ENCODE assay signal across 8 mouse cellular contexts in genomic region chr6:115803541-115804382, GRCm38 (mm10). TPM values are rescaled to one million over a fixed set of nuclear protein-coding genes. Genes with fewer than 3 reads are reported as not detected.
DNase-seq lines count a peak whose midpoint lies in the region; ATAC-seq and TF ChIP-seq lines count a peak whose summit lies in the region.

No protein-coding gene starts in this region.

- H3K36me3 ChIP-seq in midbrain, embryonic 10.5 days = peaks cover 91% of the 10 kb centered on the region
- H3K36me3 ChIP-seq in midbrain, embryonic 15.5 days (replicated peaks) = peaks cover 30% of the 10 kb centered on the region
- peaks cover 34% of the 10 kb centered on the region for H3K36me3 ChIP-seq in small intestine, adult 2 months (ENCODE audit: control insufficient read depth, insufficient read depth, low read length)

- H3K9me3 ChIP-seq in midbrain, embryonic 10.5 days (replicated peaks) = no peaks in the 10 kb centered on the region
- no peaks in the 10 kb centered on the region for H3K9me3 ChIP-seq in midbrain, embryonic 15.5 days

- no peak overlapping the region for H3K4me3 ChIP-seq in midbrain, embryonic 10.5 days
- H3K4me3 ChIP-seq in midbrain, embryonic 15.5 days = no peak overlapping the region
- H3K4me3 ChIP-seq in left cerebral cortex, adult 2 months = no peak overlapping the region
- H3K4me3 ChIP-seq in small intestine, adult 2 months (ENCODE audit: low read depth, low read length) = no peak overlapping the region

- 52% methylated on average over 16 of the region's 16 CpGs for WGBS in midbrain, embryonic 10.5 days
- 48% methylated on average over 16 of the region's 16 CpGs for WGBS in midbrain, embryonic 15.5 days
- 41% methylated on average over 16 of the region's 16 CpGs for WGBS in small intestine, adult 2 months

- H3K27me3 ChIP-seq in midbrain, embryonic 10.5 days (ENCODE audit: low read depth, poor library complexity, severe bottlenecking) = no peaks in the 10 kb centered on the region
- H3K27me3 ChIP-seq in midbrain, embryonic 15.5 days (replicated peaks) = no peaks in the 10 kb centered on the region
- no peaks in the 10 kb centered on the region for H3K27me3 ChIP-seq in small intestine, adult 2 months (ENCODE audit: control insufficient read depth, insufficient read depth, low read length)

- no peak for TF ChIP-seq POLR2A in small intestine, adult 2 months (IDR thresholded peaks at IDR 0.05; ENCODE audit: low read depth, low read length)

- peak; percentile 77 for TF ChIP-seq CTCF in left cerebral cortex, adult 2 months (IDR thresholded peaks at IDR 0.05)
- peak; percentile 45; the same call in 1 of the 2 replicates for TF ChIP-seq CTCF in small intestine, adult 2 months (IDR thresholded peaks at IDR 0.05; ENCODE audit: extremely low read depth, insufficient read length, insufficient replicate concordance, low read depth, low read length)

- H3K27ac ChIP-seq in midbrain, embryonic 10.5 days (replicated peaks) = no peak overlapping the region
- H3K27ac ChIP-seq in midbrain, embryonic 15.5 days = no peak overlapping the region
- no peak overlapping the region for H3K27ac ChIP-seq in left cerebral cortex, adult 2 months
- H3K27ac ChIP-seq in small intestine, adult 2 months (ENCODE audit: insufficient read depth, low read depth, low read length) = no peak overlapping the region

- H3K4me1 ChIP-seq in midbrain, embryonic 10.5 days = peaks cover 19% of the 10 kb centered on the region
- H3K4me1 ChIP-seq in midbrain, embryonic 15.5 days = peaks cover 22% of the 10 kb centered on the region
- peaks cover 9% of the 10 kb centered on the region; the same call in 1 of the 2 replicates for H3K4me1 ChIP-seq in small intestine, adult 2 months (ENCODE audit: control insufficient read depth, insufficient read depth, insufficient read length, low read length)

- DNase-seq in midbrain, embryonic 10.5 days (ENCODE audit: low spot score) = peak; percentile 69
- peak; percentile 73 to 80 for DNase-seq in cerebellum, postnatal 36 days
- peak; percentile 31 to 55 for DNase-seq in gastrocnemius, adult 8-10 months (ENCODE audit: low spot score in 2 of 2)
- peak; percentile 74 for DNase-seq in induced T-regulatory cell, adult 2 months (ENCODE audit: low read depth)
- peak; percentile 60 to 69 for DNase-seq in left cerebral cortex, adult 2 months (ENCODE audit: extremely low spot score in 1 of 2, low spot score in 2 of 2)

- no peak overlapping the region for H3K9ac ChIP-seq in midbrain, embryonic 15.5 days

- H3K4me2 ChIP-seq in midbrain, embryonic 15.5 days = no peak overlapping the region

- intact Hi-C loops in left cerebral cortex, adult 2 months (cut with DNase I) = loop anchor here (5.0 kb wide), 2 partner anchors 76 to 126 kb away; partner anchors contain the start of gene Raf1

- no peak for ATAC-seq in midbrain, embryonic 15.5 days (replicated peaks)
- peak; percentile 80 for ATAC-seq in megakaryocyte progenitor cell, adult 5-6 weeks (replicated peaks; ENCODE audit: poor library complexity)

RNA-seq across cellular contexts. Expression of gene Rpl32, which starts 4.8 kb away (rescaled TPM):
- 1,558 and 1,869 TPM in 2 replicates for polyA plus RNA-seq in midbrain, embryonic 10.5 days (2016; fragmentation: Nextera tagmentation; extraction: Ambion mirVana)
- polyA plus RNA-seq in midbrain, embryonic 15.5 days (2015; fragmentation: Nextera tagmentation; extraction: Ambion mirVana) = 881 and 890 TPM in 2 replicates
- 100 to 1,000 TPM; 581 to 694 (median 621) TPM for total RNA-seq in gastrocnemius, adult 8-10 months (2022)
- 100 to 1,000 TPM; 429 to 479 TPM for total RNA-seq in left cerebral cortex, adult 2 months (2021)
- 4,905 and 5,125 TPM in 2 replicates for total RNA-seq in megakaryocyte progenitor cell, adult 5-6 weeks (2015)
- 5,456 and 6,333 TPM in 2 replicates for total RNA-seq in megakaryocyte progenitor cell, adult 5-6 weeks (2017)
- 364 and 436 TPM in 2 replicates for polyA plus RNA-seq in small intestine, adult 2 months (2012; rRNA removed)

RNA-seq across cellular contexts. Expression of gene Cand2, which starts 29.4 kb away (rescaled TPM):
- 56.3 and 57.3 TPM in 2 replicates for polyA plus RNA-seq in midbrain, embryonic 10.5 days (2016; fragmentation: Nextera tagmentation; extraction: Ambion mirVana)
- polyA plus RNA-seq in midbrain, embryonic 15.5 days (2015; fragmentation: Nextera tagmentation; extraction: Ambion mirVana) = 11.4 and 12.2 TPM in 2 replicates
- 10 to 100 TPM; 63.6 to 80.2 (median 77.4) TPM for total RNA-seq in gastrocnemius, adult 8-10 months (2022)
- total RNA-seq in left cerebral cortex, adult 2 months (2021) = 1 to 10 TPM; 1.8 to 1.9 TPM
- 2.5 and 2.8 TPM in 2 replicates for total RNA-seq in megakaryocyte progenitor cell, adult 5-6 weeks (2015)
- 1.5 and 1.7 TPM in 2 replicates for total RNA-seq in megakaryocyte progenitor cell, adult 5-6 weeks (2017)
- polyA plus RNA-seq in small intestine, adult 2 months (2012; rRNA removed) = 2.1 and 3.4 TPM in 2 replicates

RNA-seq across cellular contexts. Expression of gene Efcab12, which starts 34.5 kb away (rescaled TPM):
- polyA plus RNA-seq in midbrain, embryonic 10.5 days (2016; fragmentation: Nextera tagmentation; extraction: Ambion mirVana) = 1.7 and 2.2 TPM in 2 replicates
- 2.7 and 2.8 TPM in 2 replicates for polyA plus RNA-seq in midbrain, embryonic 15.5 days (2015; fragmentation: Nextera tagmentation; extraction: Ambion mirVana)
- total RNA-seq in gastrocnemius, adult 8-10 months (2022) = under 1 TPM in 3 of 4 experiments, not detected in 1; 0.12 to 0.29 (median 0.15) TPM
- total RNA-seq in left cerebral cortex, adult 2 months (2021) = 1 to 10 TPM; 5.4 to 6.1 TPM
- total RNA-seq in megakaryocyte progenitor cell, adult 5-6 weeks (2015) = 0.20 TPM in 2 replicates
- total RNA-seq in megakaryocyte progenitor cell, adult 5-6 weeks (2017) = 0.42 TPM in 1 of 2 replicates, not detected in the other
- polyA plus RNA-seq in small intestine, adult 2 months (2012; rRNA removed) = 0.04 TPM in 2 replicates

RNA-seq across cellular contexts. Expression of gene Tmem40, which starts 41.6 kb away (rescaled TPM):
- 1.6 and 1.9 TPM in 2 replicates for polyA plus RNA-seq in midbrain, embryonic 10.5 days (2016; fragmentation: Nextera tagmentation; extraction: Ambion mirVana)
- 0.74 and 1.2 TPM in 2 replicates for polyA plus RNA-seq in midbrain, embryonic 15.5 days (2015; fragmentation: Nextera tagmentation; extraction: Ambion mirVana)
- total RNA-seq in gastrocnemius, adult 8-10 months (2022) = under 1 TPM in 3 of 4 experiments, not detected in 1; 0.36 to 0.58 (median 0.41) TPM
- total RNA-seq in left cerebral cortex, adult 2 months (2021) = 1 to 10 TPM; 1.2 TPM
- total RNA-seq in megakaryocyte progenitor cell, adult 5-6 weeks (2015) = 12.2 and 12.7 TPM in 2 replicates
- total RNA-seq in megakaryocyte progenitor cell, adult 5-6 weeks (2017) = 19.0 and 21.5 TPM in 2 replicates
- 0.17 TPM in 1 of 2 replicates, not detected in the other for polyA plus RNA-seq in small intestine, adult 2 months (2012; rRNA removed)

RNA-seq across cellular contexts. Expression of gene Mbd4, which starts 49.4 kb away (rescaled TPM):
- polyA plus RNA-seq in midbrain, embryonic 10.5 days (2016; fragmentation: Nextera tagmentation; extraction: Ambion mirVana) = 29.6 and 32.3 TPM in 2 replicates
- 9.4 and 11.7 TPM in 2 replicates for polyA plus RNA-seq in midbrain, embryonic 15.5 days (2015; fragmentation: Nextera tagmentation; extraction: Ambion mirVana)
- 1 to 10 TPM in 2 of 4 experiments, under 1 TPM in 2; 0.80 to 1.2 (median 1.0) TPM for total RNA-seq in gastrocnemius, adult 8-10 months (2022)
- 1 to 10 TPM; 8.5 TPM for total RNA-seq in left cerebral cortex, adult 2 months (2021)
- 10.4 and 12.3 TPM in 2 replicates for total RNA-seq in megakaryocyte progenitor cell, adult 5-6 weeks (2015)
- total RNA-seq in megakaryocyte progenitor cell, adult 5-6 weeks (2017) = 19.7 and 25.9 TPM in 2 replicates
- 0.19 and 0.57 TPM in 2 replicates for polyA plus RNA-seq in small intestine, adult 2 months (2012; rRNA removed)

Comparison
In these comparisons a context has a peak if more than half of its experiments do, and no peak if none do; other contexts are left out.
1. RNA of gene Rpl32, which starts 4.8 kb away (total RNA-seq): 4,905 to 6,333 TPM in megakaryocyte progenitor cell, adult 5-6 weeks; 581 to 694 TPM in gastrocnemius, adult 8-10 months and 429 to 479 TPM in left cerebral cortex, adult 2 months; every median in the first group is over 4 times any median in the second.
2. RNA of gene Cand2, which starts 29.4 kb away (total RNA-seq): 63.6 to 80.2 TPM in gastrocnemius, adult 8-10 months; 1.5 to 2.8 TPM in megakaryocyte progenitor cell, adult 5-6 weeks and 1.8 to 1.9 TPM in left cerebral cortex, adult 2 months; every median in the first group is over 10 times any median in the second.
3. RNA of gene Efcab12, which starts 34.5 kb away (total RNA-seq): 5.4 to 6.1 TPM in left cerebral cortex, adult 2 months; 0.20 to 0.42 TPM in megakaryocyte progenitor cell, adult 5-6 weeks and 0.12 to 0.29 TPM in gastrocnemius, adult 8-10 months; every median in the first group is over 4 times any median in the second.
4. Peak in every context shown above with its lines, with median percentiles within 50 percentile points of each other: DNase-seq.